Mouse (Mus musculus): ENCODE measurements at regions not wholly inside any gene's neighbourhood (a gene's known extent, or its start where the extent isn't known, plus 50 kb on each side); places are given as distances from the start of the nearest gene placed in this dataset.

DNA sequence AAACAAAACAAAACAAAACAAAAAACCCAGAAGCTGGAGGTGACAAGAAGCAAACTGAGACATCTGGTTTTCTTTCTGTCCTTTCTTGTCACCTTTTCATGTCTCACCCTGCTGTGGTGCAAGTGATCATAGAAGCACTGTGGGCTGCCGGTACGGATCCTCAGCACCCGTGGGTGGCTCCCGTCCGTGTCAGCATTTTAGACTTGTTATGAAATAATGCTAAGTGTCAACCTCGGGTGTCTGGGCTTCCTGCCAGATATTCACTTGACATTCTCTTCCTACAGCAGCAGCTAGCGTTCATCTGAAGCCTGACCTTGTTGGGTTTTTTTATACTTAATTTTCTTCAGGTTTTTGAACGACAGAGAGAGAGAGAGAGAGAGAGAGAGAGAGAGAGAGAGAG is 404.7 kb downstream of the Pla2g4a start:
- H3K27ac ChIP-seq (ENCODE audit: low read depth), result no peak overlapping the region
- 24% methylated on average over 8 of the region's 8 CpGs for WGBS
- DNase-seq (peak; percentile 70), ATAC-seq (ENCODE audit: insufficient read depth) (peak; percentile 56; the same call in 1 of the 2 replicates)
- no peak for TF ChIP-seq CTCF (IDR thresholded peaks at IDR 0.05; ENCODE audit: low read depth)
- H3K27me3 ChIP-seq (ENCODE audit: insufficient read depth, low read length), result no peaks in the 10 kb centered on the region
- no peaks in the 10 kb centered on the region for H3K4me1 ChIP-seq (ENCODE audit: insufficient read depth)
- H3K9ac ChIP-seq, result no peak overlapping the region
- no peak overlapping the region for H3K4me3 ChIP-seq (ENCODE audit: low read depth, low read length)
- H3K9me3 ChIP-seq (ENCODE audit: low read depth, low read length), result no peaks in the 10 kb centered on the region
- H3K36me3 ChIP-seq (ENCODE audit: insufficient read depth), result no peaks in the 10 kb centered on the region
- peak overlapping the region; percentile 15; the same call in 1 of the 2 replicates for H3K4me2 ChIP-seq

DNA sequence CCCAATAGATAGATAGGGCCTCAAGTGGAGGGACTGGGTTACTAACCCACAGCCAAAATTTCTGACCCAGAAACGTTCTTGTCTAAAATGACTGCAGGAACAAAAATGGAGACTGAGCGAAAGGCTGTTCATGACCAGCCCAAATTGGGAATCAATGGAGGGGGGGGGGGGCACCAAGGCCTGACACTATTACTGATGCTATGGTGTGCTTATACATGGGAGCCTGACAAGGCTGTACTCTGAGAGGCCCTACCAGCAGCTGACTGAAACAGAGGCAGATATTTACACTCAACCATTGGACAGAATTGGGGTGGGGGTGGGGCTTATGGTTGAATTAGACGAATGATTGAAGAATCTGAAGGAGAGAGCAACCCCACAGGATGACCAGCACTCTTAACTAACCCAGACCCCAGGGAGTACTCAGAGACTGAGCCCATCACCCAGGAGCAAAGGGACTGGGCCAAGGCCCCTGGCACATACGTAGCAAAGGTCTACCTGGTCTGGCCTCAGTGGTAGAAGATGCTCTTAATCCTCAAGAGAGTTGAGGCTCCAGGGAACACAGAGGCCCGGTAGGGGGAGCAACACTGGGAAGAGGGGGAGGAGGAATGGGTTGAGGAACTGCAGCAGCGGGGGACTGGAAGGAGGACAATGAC is 405.6 kb downstream of the Pla2g4a start:
- no peak overlapping the region for H3K27ac ChIP-seq (ENCODE audit: low read depth)
- no peak overlapping the region for H3K9ac ChIP-seq
- H3K9me3 ChIP-seq (ENCODE audit: low read depth, low read length), result no peaks in the 10 kb centered on the region
- no peaks in the 10 kb centered on the region for H3K27me3 ChIP-seq (ENCODE audit: insufficient read depth, low read length)
- no peak overlapping the region for H3K4me3 ChIP-seq (ENCODE audit: low read depth, low read length)
- no peaks in the 10 kb centered on the region for H3K36me3 ChIP-seq (ENCODE audit: insufficient read depth)
- WGBS, result 73% methylated on average over 6 of the region's 6 CpGs
- no peak for DNase-seq
- H3K4me2 ChIP-seq, result no peak overlapping the region
- no peak; the same call in 1 of the 2 replicates for ATAC-seq (ENCODE audit: insufficient read depth)
- no peak for TF ChIP-seq CTCF (IDR thresholded peaks at IDR 0.05; ENCODE audit: low read depth)
- no peaks in the 10 kb centered on the region for H3K4me1 ChIP-seq (ENCODE audit: insufficient read depth)

GRCm38 (mm10) chr1:149546076-149546475 is 415.0 kb downstream of the Pla2g4a start:
- ATAC-seq (ENCODE audit: insufficient read depth) (no peak), DNase-seq (no peak)
- 76% methylated on average over 3 of the region's 3 CpGs for WGBS

DNA sequence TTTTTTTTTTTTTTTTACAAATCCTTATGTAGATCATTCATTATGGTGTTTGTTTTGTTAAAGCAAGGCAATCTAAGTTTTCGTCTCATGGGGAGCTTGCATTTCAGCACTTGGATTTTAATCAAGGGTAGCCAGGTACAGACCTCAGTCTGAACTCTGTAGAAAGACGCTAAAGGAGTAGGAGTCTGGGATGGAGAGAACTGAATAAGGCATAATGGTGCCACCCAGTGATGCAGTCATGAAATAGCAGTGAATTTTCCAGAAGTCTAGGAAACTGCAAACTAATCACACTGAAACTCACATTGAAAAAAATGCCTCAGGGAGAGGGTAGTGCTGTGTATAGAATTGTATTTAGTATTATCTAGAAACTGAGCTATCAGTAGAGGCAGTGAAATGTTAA is 419.7 kb downstream of the Pla2g4a start:
- peak; percentile 20; the same call in 1 of the 2 replicates for TF ChIP-seq CTCF (IDR thresholded peaks at IDR 0.05; ENCODE audit: low read depth)
- no peak for DNase-seq
- WGBS, result 38% methylated on average over 2 of the region's 2 CpGs
- no peak overlapping the region for H3K4me2 ChIP-seq
- no peak overlapping the region for H3K4me3 ChIP-seq (ENCODE audit: low read depth, low read length)
- H3K9ac ChIP-seq, result no peak overlapping the region
- no peak for ATAC-seq (ENCODE audit: insufficient read depth)
- no peaks in the 10 kb centered on the region for H3K9me3 ChIP-seq (ENCODE audit: low read depth, low read length)
- H3K27ac ChIP-seq (ENCODE audit: low read depth), result no peak overlapping the region
- H3K27me3 ChIP-seq (ENCODE audit: insufficient read depth, low read length), result no peaks in the 10 kb centered on the region
- H3K4me1 ChIP-seq (ENCODE audit: insufficient read depth), result no peaks in the 10 kb centered on the region
- H3K36me3 ChIP-seq (ENCODE audit: insufficient read depth), result no peaks in the 10 kb centered on the region

More at GRCm38 (mm10) chr1:149546076-149546475, 415.0 kb downstream of the Pla2g4a start:
- H3K36me3 ChIP-seq (ENCODE audit: insufficient read depth), result no peaks in the 10 kb centered on the region
- H3K9me3 ChIP-seq (ENCODE audit: low read depth, low read length), result no peaks in the 10 kb centered on the region
- H3K4me1 ChIP-seq (ENCODE audit: insufficient read depth), result no peaks in the 10 kb centered on the region
- no peak overlapping the region for H3K4me3 ChIP-seq (ENCODE audit: low read depth, low read length)
- no peak overlapping the region for H3K27ac ChIP-seq (ENCODE audit: low read depth)
- H3K27me3 ChIP-seq (ENCODE audit: insufficient read depth, low read length), result no peaks in the 10 kb centered on the region
- no peak overlapping the region for H3K4me2 ChIP-seq
- no peak overlapping the region for H3K9ac ChIP-seq
- no peak for TF ChIP-seq CTCF (IDR thresholded peaks at IDR 0.05; ENCODE audit: low read depth)

- no peak overlapping the region for H3K4me2 ChIP-seq
- H3K4me3 ChIP-seq (ENCODE audit: low read depth, low read length), result no peak overlapping the region
- no peak overlapping the region for H3K9ac ChIP-seq
- 76% methylated on average over 3 of the region's 3 CpGs for WGBS
- H3K27me3 ChIP-seq (ENCODE audit: insufficient read depth, low read length), result no peaks in the 10 kb centered on the region
- ATAC-seq (ENCODE audit: insufficient read depth), result no peak
- H3K9me3 ChIP-seq (ENCODE audit: low read depth, low read length), result no peaks in the 10 kb centered on the region
- no peaks in the 10 kb centered on the region for H3K4me1 ChIP-seq (ENCODE audit: insufficient read depth)
- no peak overlapping the region for H3K27ac ChIP-seq (ENCODE audit: low read depth)
- no peaks in the 10 kb centered on the region for H3K36me3 ChIP-seq (ENCODE audit: insufficient read depth)
- TF ChIP-seq CTCF (IDR thresholded peaks at IDR 0.05; ENCODE audit: low read depth), result no peak
- DNase-seq, result no peak
These were observed 427.4 kb downstream of the Pla2g4a start for GRCm38 (mm10) chr1:149533651-149534050.
